Mouse (Mus musculus): ENCODE measurements at regions not wholly inside any gene's neighbourhood (a gene's known extent, or its start where the extent isn't known, plus 50 kb on each side); places are given as distances from the start of the nearest gene placed in this dataset.

- intact Hi-C loops (cut with DNase I) = no loop called here
- peak; percentile 13 for DNase-seq
Observed at GRCm38 (mm10) chr11:89932231-89932865, 70.3 kb downstream of the Pctp start.

GRCm38 (mm10) chr11:89929115-89929988, 73.3 kb downstream of the Pctp start:
- DNase-seq = no peak
- intact Hi-C loops (cut with DNase I) = loop anchor here (10.0 kb wide), 2 partner anchors 625 to 765 kb away; partner anchors contain the start of gene Nog

- no peak for DNase-seq
- intact Hi-C loops (cut with DNase I) = loop anchor here (10.0 kb wide), 2 partner anchors 623 to 763 kb away; partner anchors contain the start of gene Nog
Observed at GRCm38 (mm10) chr11:89927483-89928156, 75.1 kb downstream of the Pctp start.

- intact Hi-C loops (cut with DNase I) = loop anchor here (10.0 kb wide), 2 partner anchors 618 to 758 kb away; partner anchors contain the start of gene Nog
- no peak for DNase-seq
Observed at GRCm38 (mm10) chr11:89922551-89922950, 80.1 kb downstream of the Pctp start.

- intact Hi-C loops (cut with DNase I) = loop anchor here (10.0 kb wide), 2 partner anchors 616 to 756 kb away; partner anchors contain the start of gene Nog
- DNase-seq = peak; percentile 59
Observed at GRCm38 (mm10) chr11:89921146-89921545, 81.5 kb downstream of the Pctp start.

- DNase-seq = no peak
- intact Hi-C loops (cut with DNase I) = no loop called here
Observed at GRCm38 (mm10) chr11:89915795-89916194, 86.9 kb downstream of the Pctp start.

GRCm38 (mm10) chr11:89914577-89914976, 88.1 kb downstream of the Pctp start:
- intact Hi-C loops (cut with DNase I) = no loop called here

GRCm38 (mm10) chr11:89901241-89901740, 101.4 kb downstream of the Pctp start:
- intact Hi-C loops (cut with DNase I) = no loop called here

More at GRCm38 (mm10) chr11:89914577-89914976, 88.1 kb downstream of the Pctp start:
- DNase-seq = no peak

GRCm38 (mm10) chr11:89898516-89898915, 104.2 kb downstream of the Pctp start:
- no peak for DNase-seq
- intact Hi-C loops (cut with DNase I) = no loop called here

More at GRCm38 (mm10) chr11:89901241-89901740, 101.4 kb downstream of the Pctp start:
- DNase-seq = no peak

GRCm38 (mm10) chr11:89896854-89897253, 105.8 kb downstream of the Pctp start:
- DNase-seq = no peak
- intact Hi-C loops (cut with DNase I) = no loop called here

GRCm38 (mm10) chr11:89871587-89871986, 94.1 kb upstream of the Ankfn1 start:
- intact Hi-C loops (cut with DNase I) = no loop called here
- peak; percentile 72 for DNase-seq

- intact Hi-C loops (cut with DNase I) = no loop called here
- no peak for DNase-seq
Observed at GRCm38 (mm10) chr11:89867575-89867974, 90.1 kb upstream of the Ankfn1 start.

- intact Hi-C loops (cut with DNase I) = no loop called here
- no peak for DNase-seq
Observed at GRCm38 (mm10) chr11:89856184-89856769, 78.8 kb upstream of the Ankfn1 start.

- no peak for DNase-seq
- intact Hi-C loops (cut with DNase I) = no loop called here
Observed at GRCm38 (mm10) chr11:89841853-89842252, 64.4 kb upstream of the Ankfn1 start.

GRCm38 (mm10) chr11:89839671-89840327, 62.3 kb upstream of the Ankfn1 start:
- peak; percentile 76 for DNase-seq
- intact Hi-C loops (cut with DNase I) = no loop called here

- intact Hi-C loops (cut with DNase I) = no loop called here
- DNase-seq = no peak
Observed at GRCm38 (mm10) chr11:89837995-89838394, 60.5 kb upstream of the Ankfn1 start.

- DNase-seq = no peak
- intact Hi-C loops (cut with DNase I) = no loop called here
Observed at GRCm38 (mm10) chr11:89836897-89837296, 59.4 kb upstream of the Ankfn1 start.

- intact Hi-C loops (cut with DNase I) = no loop called here
- DNase-seq = no peak
Observed at GRCm38 (mm10) chr11:89834068-89834467, 56.6 kb upstream of the Ankfn1 start.

GRCm38 (mm10) chr11:89831577-89832110, 54.2 kb upstream of the Ankfn1 start:
- no peak for DNase-seq
- intact Hi-C loops (cut with DNase I) = no loop called here

Data from left cerebral cortex, postnatal 4 days (tissue).